Mouse (Mus musculus): ENCODE data around the gene Atp1b3.

- TF ChIP-seq EP300 (IDR thresholded peaks at IDR 0.05; ENCODE audit: insufficient read depth, low read depth, low read length) (no peak), CTCF (IDR thresholded peaks at IDR 0.05; ENCODE audit: low read depth, low read length) (no peak)
Measured at GRCm38 (mm10) chr9:96391921-96392320, 27.7 kb upstream of the Atp1b3 start.
